Mouse (Mus musculus): Measurements from ENCODE around the gene Mrgprg.

DNA sequence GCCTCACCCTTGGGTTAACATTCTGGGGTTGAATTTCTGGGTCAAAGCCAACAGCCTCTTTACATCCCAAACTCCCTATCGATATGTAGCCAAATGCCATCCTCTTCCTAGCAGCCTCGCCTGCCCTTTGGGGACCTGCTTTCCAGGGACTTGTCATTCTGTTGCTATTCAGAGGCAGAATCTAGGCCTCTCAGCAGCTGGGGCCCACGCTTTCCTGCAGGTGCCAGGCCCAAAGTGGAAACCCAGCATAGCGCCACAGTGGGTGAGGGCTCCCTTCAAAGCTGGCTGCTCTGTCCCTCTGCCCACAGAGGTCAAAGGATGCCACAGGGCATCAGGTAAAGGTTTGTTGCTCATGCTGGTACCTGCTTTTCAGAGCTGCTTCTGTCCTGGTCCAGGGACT, 33.0 kb downstream of the Mrgprg start:
- TF ChIP-seq CTCF (IDR thresholded peaks at IDR 0.05): no peak
- TF ChIP-seq EP300 (IDR thresholded peaks at IDR 0.05): no peak
